Mouse (Mus musculus): Measurements from ENCODE around the gene Nuak1.

DNA sequence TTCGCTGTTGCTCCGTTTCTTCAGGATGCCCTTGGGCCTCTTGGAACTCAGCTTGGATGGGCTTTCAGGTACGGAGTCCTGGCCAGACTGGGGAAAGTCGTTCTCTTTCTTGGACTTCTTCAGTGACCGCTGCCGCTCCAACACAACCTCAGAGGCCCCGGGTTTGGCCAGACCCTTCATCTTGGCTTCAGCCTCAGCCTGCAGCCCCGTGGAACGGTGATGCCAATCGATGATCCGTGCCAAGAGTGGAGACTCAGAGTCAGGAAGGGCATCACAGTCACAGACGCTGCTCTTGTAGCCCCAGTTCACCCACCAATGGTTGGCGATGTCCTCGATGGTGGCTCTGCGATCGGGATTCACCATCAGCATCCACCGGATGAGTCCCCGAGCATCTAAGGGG, 65.4 kb downstream of the Nuak1 start:
- TF ChIP-seq POLR2A (IDR thresholded peaks at IDR 0.05; ENCODE audit: extremely low read depth, insufficient read depth, low read length) = no peak
- no peak for TF ChIP-seq CTCF (IDR thresholded peaks at IDR 0.05; ENCODE audit: extremely low read depth, insufficient read depth, low read length)
